Mouse (Mus musculus) gastrocnemius, postnatal 14 days (tissue): Measurements from ENCODE around the gene Rbsn. TPM values are rescaled to one million over a fixed set of nuclear protein-coding genes. Genes with fewer than 3 reads are reported as not detected.

Source experiments
- DNase-seq: peaks from one replicate; pipeline ENCODE4 v3.0.0; 2021; ENCODE audit warnings: mixed read lengths
- intact Hi-C: fragments of 180-260 bp; cut with DNase I; formaldehyde crosslinking; loops from one replicate; pipeline ENCODE4 v1.15.1; 2025; ENCODE audit warnings: low total_unique reads
- total RNA-seq, 2 experiments: library from RNA; stranded (reverse); gene quantifications; 2 replicates each; pipeline ENCODE4 v1.2.3; 2021

The Rbsn gene
- total RNA-seq, 2 experiments from 2014 or later, result 10.3 to 10.7 TPM

DNA sequence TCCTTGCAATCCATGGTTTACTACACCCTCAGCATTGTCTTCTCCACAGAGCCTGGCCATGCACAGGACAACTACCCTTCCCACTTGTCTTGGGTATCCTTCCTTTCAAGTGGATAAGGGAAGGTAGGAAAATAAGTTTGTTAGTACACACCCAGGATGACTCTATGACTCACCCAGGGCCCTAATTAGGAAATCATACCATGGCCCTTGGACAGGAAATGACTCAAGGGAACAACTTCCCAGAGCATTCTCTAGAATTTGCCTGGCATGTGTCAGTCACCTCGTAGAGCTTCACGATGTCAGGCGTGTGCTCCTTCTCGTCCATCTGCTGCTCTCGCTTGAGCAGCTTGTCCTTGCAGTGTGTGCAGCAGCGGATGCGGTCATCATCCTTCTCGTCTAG is 15.3 kb downstream of the Rbsn start:
- DNase-seq, result no peak
- intact Hi-C loops, result no loop called here

DNA sequence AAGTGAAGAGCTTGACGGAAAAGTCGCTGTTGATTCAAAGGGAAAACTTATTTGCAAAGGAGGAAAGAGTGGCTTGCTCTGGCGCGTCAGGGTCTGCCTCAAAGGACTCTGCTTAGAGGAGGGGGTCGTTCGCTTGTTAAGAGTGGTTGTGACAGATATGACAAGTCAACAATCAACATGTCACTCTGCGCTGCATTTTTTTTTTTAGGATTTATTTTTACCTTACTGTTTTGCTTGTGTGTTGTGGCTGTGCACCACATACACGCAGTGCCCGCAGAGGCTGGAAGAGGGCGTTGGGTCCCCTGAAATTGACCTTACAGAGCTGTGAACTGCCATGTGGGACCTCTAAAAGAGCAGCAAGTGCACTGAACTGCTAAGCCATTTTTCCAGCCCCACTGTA is 30.5 kb downstream of the Rbsn start:
- no peak for DNase-seq
- intact Hi-C loops, result no loop called here

DNA sequence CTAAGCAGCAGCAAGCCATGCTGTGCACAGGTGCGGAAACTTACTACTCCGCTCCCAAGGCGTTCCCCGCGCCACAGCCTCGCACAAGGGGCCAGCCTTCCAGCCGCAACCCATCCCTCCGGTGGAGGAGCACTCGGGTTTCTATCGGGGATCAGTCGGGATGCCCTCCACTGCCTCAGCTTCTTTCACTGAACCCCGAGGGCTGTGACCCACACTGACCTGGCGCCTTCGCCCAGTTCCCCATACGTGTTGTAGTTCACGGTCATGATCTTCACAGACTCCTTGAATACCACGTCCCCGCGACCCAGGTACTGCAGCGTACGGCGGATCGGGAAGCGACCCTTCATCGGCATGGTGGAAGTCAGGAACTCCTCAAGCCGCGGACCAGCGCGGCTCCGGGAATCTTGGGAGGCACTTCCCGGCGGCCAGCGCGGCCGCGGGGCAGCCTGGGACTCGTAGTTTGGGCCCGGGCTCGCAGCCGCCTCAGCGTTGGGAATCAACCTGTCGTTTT is 31.0 kb downstream of the Rbsn start, which contains the start of gene Mrps25:
TSS of gene Mrps25 (minus strand) at position 413 of the 511 bp plus-strand sequence.
- intact Hi-C loops, result no loop called here
- peak; percentile 71 for DNase-seq

DNA sequence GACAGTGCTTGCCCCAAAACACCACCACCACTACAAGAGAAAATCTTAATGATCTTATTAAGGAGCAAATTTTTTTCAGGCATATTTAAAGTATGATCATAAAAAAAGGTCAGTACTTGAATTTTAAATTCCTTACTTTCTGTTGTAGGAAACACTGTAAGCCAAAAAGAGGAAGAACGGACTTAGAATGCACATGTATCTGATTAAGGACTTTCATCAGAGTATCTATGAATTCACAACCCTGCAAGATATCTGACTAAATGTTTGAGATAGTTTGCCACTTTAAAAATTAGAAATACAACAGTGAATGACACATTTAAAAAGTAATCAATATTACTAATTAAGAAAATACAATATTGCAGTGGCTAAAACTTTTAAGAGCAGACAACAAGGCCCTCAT is 38.3 kb downstream of the Rbsn start:
- intact Hi-C loops, result no loop called here
- no peak for DNase-seq

DNA sequence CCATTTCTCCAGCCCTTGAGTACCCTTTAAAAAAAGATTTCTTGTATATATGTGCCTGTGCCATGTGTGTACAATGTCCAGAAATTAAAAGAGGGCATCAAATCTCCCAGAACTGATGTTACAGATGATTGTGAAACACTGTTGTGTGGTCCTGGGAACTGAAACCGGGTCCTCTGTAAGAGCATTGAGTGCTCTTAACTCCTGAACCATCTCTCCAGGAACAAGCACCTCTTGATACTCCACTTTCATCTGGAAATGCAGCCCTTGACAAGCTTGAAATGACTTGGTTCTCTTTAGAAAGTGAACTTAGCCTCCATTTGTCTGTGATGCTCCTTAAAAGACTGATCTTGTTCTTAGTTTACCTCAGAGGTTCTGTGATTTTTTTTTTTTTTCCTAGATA is 52.0 kb downstream of the Rbsn start:
- intact Hi-C loops, result no loop called here
- no peak for DNase-seq

DNA sequence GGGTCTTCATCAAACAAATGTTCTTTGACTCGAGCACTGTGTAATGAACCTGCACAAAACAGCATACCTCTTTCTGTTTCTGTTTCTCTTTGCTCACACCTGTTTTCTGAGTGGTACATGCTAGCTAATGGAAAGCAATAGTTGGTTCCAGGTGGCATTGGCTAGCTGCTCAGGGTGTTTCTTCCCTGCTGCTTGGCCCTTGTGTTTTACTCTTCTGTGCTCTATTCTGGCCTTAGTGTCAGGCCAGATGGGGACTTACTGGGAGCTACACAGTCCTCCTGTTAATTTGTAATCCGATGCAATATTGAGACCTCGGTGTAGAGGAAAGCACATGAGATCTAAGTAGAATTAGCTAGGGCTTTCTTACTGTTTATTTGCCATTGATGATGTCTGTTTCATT is 55.9 kb downstream of the Rbsn start:
- intact Hi-C loops, result loop anchor here (10.0 kb wide), 1 partner anchor 54 kb away; no protein-coding TSS in a partner anchor
- DNase-seq, result no peak

DNA sequence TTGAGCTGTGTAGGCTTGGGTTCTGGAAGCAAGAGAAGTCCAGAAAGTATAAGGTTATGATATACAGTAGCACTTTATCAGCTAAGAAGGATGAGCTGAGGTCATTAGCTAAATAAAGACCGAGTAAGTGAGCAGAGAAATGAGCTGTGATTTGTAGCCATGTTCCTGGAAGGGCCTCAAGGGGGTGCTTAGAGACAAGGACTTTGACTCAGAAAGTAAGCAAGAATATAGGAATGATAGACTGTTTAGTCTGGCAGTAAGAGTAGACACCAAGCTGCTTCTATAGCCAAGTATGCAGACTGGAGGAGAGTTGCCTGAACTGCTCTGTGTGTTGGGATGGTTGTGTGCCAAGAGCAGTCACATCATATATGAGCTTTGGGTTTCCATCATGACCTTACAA is 61.0 kb downstream of the Rbsn start:
- intact Hi-C loops, result loop anchor here (10.0 kb wide), 1 partner anchor 49 kb away; no protein-coding TSS in a partner anchor
- DNase-seq, result no peak

DNA sequence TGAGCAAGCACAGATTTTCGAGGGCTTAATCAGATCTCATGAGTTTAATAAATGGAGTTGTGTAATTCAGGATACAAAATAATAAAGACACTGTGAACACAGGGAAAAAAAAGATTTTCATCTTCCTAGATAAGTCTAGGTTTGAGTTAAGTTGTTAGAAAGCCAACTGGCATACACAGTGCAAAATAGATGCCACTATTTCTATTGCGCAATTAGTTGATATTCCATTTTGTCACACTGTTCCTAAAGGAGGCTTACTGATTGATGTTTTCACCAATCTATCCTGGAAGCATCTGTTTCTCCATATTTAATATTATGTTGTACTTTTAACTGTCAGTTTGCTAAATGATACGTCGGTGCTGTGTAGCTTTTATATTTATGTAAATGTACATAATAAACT is 68.8 kb downstream of the Rbsn start:
- intact Hi-C loops, result no loop called here
- DNase-seq, result no peak

Other genes with a start within 250 kb of the Rbsn start
- gene Fgd5, start 236.0 kb downstream of the Rbsn start, total RNA-seq, result 10 to 100 TPM; 15.5 to 15.8 TPM
- gene Nr2c2, start 123.5 kb downstream of the Rbsn start, total RNA-seq, result 10 to 100 TPM; 20.4 to 24.0 TPM
- gene Mrps25, start 30.9 kb downstream of the Rbsn start, total RNA-seq, result 10 to 100 TPM; 30.6 to 33.1 TPM
- not detected for gene Trh, start 29.7 kb upstream of the Rbsn start, total RNA-seq